Mouse (Mus musculus) embryonic facial prominence, embryonic 14.5 days (tissue): Measurements from ENCODE around the gene Tmem123. TPM values are rescaled to one million over a fixed set of nuclear protein-coding genes. Genes with fewer than 3 reads are reported as not detected.

Source experiments
- ATAC-seq: fragments of 200-750 bp; cut with Nextera tagmentation; 2 replicates; pipeline ENCODE4 v1.8.0; 2017; ENCODE audit warnings: low read depth, moderate number of reproducible peaks, moderate TSS enrichment
- DNase-seq: peaks from one replicate; pipeline ENCODE4 v3.0.0-alpha.2; 2015; ENCODE audit warnings: low spot score
- H3K27ac ChIP-seq: fragments of 300-500 bp; sonication (generic); replicated peaks from 2 replicates; pipeline ENCODE4 v1.5.1; 2014; ENCODE audit warnings: low read depth, mild to moderate bottlenecking, low read length, moderate library complexity
- H3K27me3 ChIP-seq: fragments of 300-500 bp; sonication (generic); replicated peaks from 2 replicates; pipeline ENCODE4 v1.6.1; 2014; ENCODE audit warnings: low read length; ENCODE audit not compliant: control insufficient read depth, insufficient read depth
- H3K36me3 ChIP-seq: fragments of 300-500 bp; sonication (generic); 2 replicates; pipeline ENCODE4 v1.6.1; 2014; ENCODE audit warnings: low read length, mixed read lengths; ENCODE audit not compliant: control insufficient read depth, insufficient read depth
- H3K4me1 ChIP-seq: fragments of 300-500 bp; sonication (generic); 2 replicates; pipeline ENCODE4 v1.6.1; 2014; ENCODE audit warnings: antibody characterized with exemption, low read length; ENCODE audit not compliant: control insufficient read depth, insufficient read depth
- H3K4me2 ChIP-seq: fragments of 300-500 bp; sonication (generic); 2 replicates; pipeline ENCODE4 v1.6.1; 2014; ENCODE audit warnings: low read depth, mild to moderate bottlenecking, low read length, moderate library complexity, mixed read lengths
- H3K4me3 ChIP-seq: fragments of 300-500 bp; sonication (generic); 2 replicates; pipeline ENCODE4 v1.5.1; 2014; ENCODE audit warnings: low read depth, mild to moderate bottlenecking, low read length
- H3K9ac ChIP-seq: fragments of 300-500 bp; sonication (generic); 2 replicates; pipeline ENCODE4 v1.6.1; 2014; ENCODE audit warnings: low read depth, mild to moderate bottlenecking, low read length, moderate library complexity, mixed read lengths
- H3K9me3 ChIP-seq: fragments of 300-500 bp; sonication (generic); 2 replicates; pipeline ENCODE4 v1.6.1; 2016; ENCODE audit warnings: low read length; ENCODE audit not compliant: control insufficient read depth
- WGBS: fragments of 180-500 bp; shearing (Covaris S2); extraction: QIAGEN DNeasy Blood & Tissue Kit; methylation state at CpG from one replicate; pipeline ENCODE4 v1.1.7; 2014; 5-methylcytosine and 5-hydroxymethylcytosine counted together
- microRNA-seq: library from miRNA; unstranded; fragments of <30 nt; microRNA quantifications from one replicate; pipeline ENCODE4, GENCODE M21; 2016; ENCODE audit warnings: borderline number of aligned reads
- polyA plus RNA-seq: library from polyadenylated mRNA; unstranded; fragments of >200 nt; fragmentation: Nextera tagmentation; extraction: Ambion mirVana; gene quantifications from 2 replicates; pipeline ENCODE4 v1.2.1, GENCODE M21; 2014

The Tmem123 gene
- polyA plus RNA-seq, 1 experiment from 2014 or later, result 130 TPM

GRCm38 (mm10) chr9:7836905-7837805 is 73.3 kb downstream of the Tmem123 start, which contains the start of gene Birc2:
Gene Birc2, minus strand, starts transcription at chr9:7837064.
- Histone ChIP-seq H3K4me2 (peak within 1 kb of the TSS; percentile 85), H3K27ac (peak within 1 kb of the TSS; percentile 99), H3K36me3 (peaks cover 22% of the 10 kb centered on the region), H3K9me3 (no peaks in the 10 kb centered on the region), H3K4me3 (peak within 1 kb of the TSS; percentile 57), H3K27me3 (no peaks in the 10 kb centered on the region), H3K4me1 (peaks cover 16% of the 10 kb centered on the region), H3K9ac (peak within 1 kb of the TSS; percentile 86)
- peak; percentile 98 for ATAC-seq
- under 1% methylated on average over 61 of the region's 68 CpGs for WGBS
- DNase-seq, result peak; percentile 98

- Histone ChIP-seq H3K4me2 (peak overlapping the region; percentile 85), H3K27ac (peak overlapping the region; percentile 99), H3K36me3 (peaks cover 15% of the 10 kb centered on the region), H3K9me3 (no peaks in the 10 kb centered on the region), H3K9ac (peak overlapping the region; percentile 86), H3K4me1 (peaks cover 11% of the 10 kb centered on the region), H3K27me3 (no peaks in the 10 kb centered on the region), H3K4me3 (peak overlapping the region; percentile 57)
- WGBS, result 12% methylated on average over 14 of the region's 14 CpGs
- ATAC-seq, result no peak
- peak; percentile 39 for DNase-seq
Observed at GRCm38 (mm10) chr9:7837806-7838440, 74.1 kb downstream of the Tmem123 start.

GRCm38 (mm10) chr9:7841221-7841620 is 77.4 kb downstream of the Tmem123 start:
- Histone ChIP-seq H3K4me3 (no peak overlapping the region), H3K4me1 (no peaks in the 10 kb centered on the region), H3K36me3 (no peaks in the 10 kb centered on the region), H3K9me3 (no peaks in the 10 kb centered on the region), H3K9ac (no peak overlapping the region), H3K27ac (no peak overlapping the region), H3K4me2 (no peak overlapping the region), H3K27me3 (no peaks in the 10 kb centered on the region)
- ATAC-seq (no peak), DNase-seq (no peak)
- 61% methylated on average over 6 of the region's 6 CpGs for WGBS

Small RNA genes within 50 kb of the gene (microRNA-seq; reads per million reads assigned to microRNA genes)
- 5.0 reads per million, percentile 21 among the genes with 10 or more reads in this experiment for gene Mir5618

Other genes with a start within 250 kb of the Tmem123 start
- gene Mmp8, start 205.6 kb upstream of the Tmem123 start, polyA plus RNA-seq, result 0.51 and 0.79 TPM in 2 replicates
- 0.17 TPM in 1 of 2 replicates, not detected in the other for gene Mmp27, start 192.6 kb upstream of the Tmem123 start, polyA plus RNA-seq
- not detected in 2 replicates for gene Mmp20, start 135.8 kb upstream of the Tmem123 start, polyA plus RNA-seq
- gene Mmp7, start 72.0 kb upstream of the Tmem123 start, polyA plus RNA-seq, result 0.20 TPM in 1 of 2 replicates, not detected in the other
- 40.7 and 41.3 TPM in 2 replicates for gene Birc2, start 73.0 kb downstream of the Tmem123 start, polyA plus RNA-seq
- gene Birc3, start 109.1 kb downstream of the Tmem123 start, polyA plus RNA-seq, result 14.6 and 16.1 TPM in 2 replicates
- gene Yap1, start 240.6 kb downstream of the Tmem123 start, polyA plus RNA-seq, result 32.2 and 37.7 TPM in 2 replicates